Comparison of ENCODE assay signal across 10 mouse cellular contexts in genomic region chr9:114418187-114418586, GRCm38 (mm10). TPM values are rescaled to one million over a fixed set of nuclear protein-coding genes. Genes with fewer than 3 reads are reported as not detected.
DNase-seq lines count a peak whose midpoint lies in the region; ATAC-seq and TF ChIP-seq lines count a peak whose summit lies in the region.
"Had no signal": no experiment of that assay in that cellular context is flagged by ENCODE, and none has a peak within 500 bp of the region (broad histone marks: within the 10 kb centered on the region; RNA-seq: fewer than 3 reads in every experiment).

No protein-coding gene starts in this region.

- no peak overlapping the region for H3K9ac ChIP-seq in heart, embryonic 12.5 days
- no peak overlapping the region for H3K9ac ChIP-seq in liver, postnatal 0 days (replicated peaks)
- H3K9ac ChIP-seq: embryonic facial prominence, embryonic 12.5 days; limb, embryonic 13.5 days had no signal

- no peak for ATAC-seq in heart, embryonic 12.5 days (ENCODE audit: insufficient number of reproducible peaks, low FRiP score)
- peak; percentile 21; the same call in 1 of the 2 replicates for ATAC-seq in liver, postnatal 0 days

- TF ChIP-seq EP300 in liver, postnatal 0 days (IDR thresholded peaks at IDR 0.05; ENCODE audit: low read depth), result no peak

- H3K4me3 ChIP-seq in heart, embryonic 12.5 days, result no peak overlapping the region
- H3K4me3 ChIP-seq in liver, postnatal 0 days (ENCODE audit: low read depth, low read length), result no peak overlapping the region
- H3K4me3 ChIP-seq: embryonic facial prominence, embryonic 12.5 days; limb, embryonic 13.5 days had no signal

- peak; percentile 57 for DNase-seq in heart, postnatal 4 days
- DNase-seq in 416B (ENCODE audit: low read depth) (peak; percentile 82), MEL-GATA-1-ER (ENCODE audit: extremely low read depth, low read depth) (peak; percentile 68)
- peak; percentile 69 for DNase-seq in embryo, embryonic 11 days
- DNase-seq in liver, postnatal 0 days, result peak; percentile 63
- peak; percentile 63 for DNase-seq in testis, postnatal 10 days (ENCODE audit: low spot score)
- DNase-seq in layer of hippocampus, adult 11-12 months (ENCODE audit: low spot score), result no peak

- no peak overlapping the region for H3K27ac ChIP-seq in heart, embryonic 12.5 days (ENCODE audit: poor library complexity, severe bottlenecking)
- H3K27ac ChIP-seq in liver, postnatal 0 days (ENCODE audit: low read depth), result no peak overlapping the region
- H3K27ac ChIP-seq: embryonic facial prominence, embryonic 12.5 days; limb, embryonic 13.5 days had no signal

- no peaks in the 10 kb centered on the region for H3K27me3 ChIP-seq in heart, embryonic 12.5 days (replicated peaks)
- no peaks in the 10 kb centered on the region for H3K27me3 ChIP-seq in liver, postnatal 0 days (ENCODE audit: insufficient read depth, low read length)
- H3K27me3 ChIP-seq: embryonic facial prominence, embryonic 12.5 days; limb, embryonic 13.5 days had no signal

- 0 out of 2 replicates have a peak, but pooled peaks cover 2% of the 10 kb centered on the region for H3K9me3 ChIP-seq in heart, embryonic 12.5 days (replicated peaks)
- no peaks in the 10 kb centered on the region for H3K9me3 ChIP-seq in liver, postnatal 0 days (ENCODE audit: low read length)
- H3K9me3 ChIP-seq: embryonic facial prominence, embryonic 12.5 days; limb, embryonic 13.5 days had no signal

- no peaks in the 10 kb centered on the region for H3K4me1 ChIP-seq in heart, embryonic 12.5 days (replicated peaks)
- H3K4me1 ChIP-seq in liver, postnatal 0 days (ENCODE audit: insufficient read depth), result peaks cover 3% of the 10 kb centered on the region; the same call in 1 of the 2 replicates
- H3K4me1 ChIP-seq: embryonic facial prominence, embryonic 12.5 days; limb, embryonic 13.5 days had no signal

- H3K4me2 ChIP-seq in heart, embryonic 12.5 days, result no peak overlapping the region
- no peak overlapping the region for H3K4me2 ChIP-seq in liver, postnatal 0 days (ENCODE audit: low read depth, low read length)
- H3K4me2 ChIP-seq: embryonic facial prominence, embryonic 12.5 days; limb, embryonic 13.5 days had no signal

- TF ChIP-seq CTCF in liver, postnatal 0 days (IDR thresholded peaks at IDR 0.05; ENCODE audit: low read depth), result peak; percentile 79

- H3K36me3 ChIP-seq in heart, embryonic 12.5 days, result peaks cover 33% of the 10 kb centered on the region
- H3K36me3 ChIP-seq in liver, postnatal 0 days (replicated peaks; ENCODE audit: insufficient read depth, low read length), result 0 out of 2 replicates have a peak, but pooled peaks cover 3% of the 10 kb centered on the region

- WGBS in heart, embryonic 12.5 days, result 74% methylated on average over 6 of the region's 7 CpGs
- 90% methylated on average over 7 of the region's 7 CpGs for WGBS in liver, postnatal 0 days (ENCODE audit: insufficient replicate concordance)

RNA-seq across cellular contexts. Expression of gene Tmppe, which starts 17.3 kb away (rescaled TPM):
- total RNA-seq in heart, postnatal 4 days (2021), result 1 to 10 TPM; 5.8 to 6.6 TPM
- 11.4 and 11.9 TPM in 2 replicates for polyA plus RNA-seq in heart, embryonic 12.5 days (2016; fragmentation: Nextera tagmentation; extraction: Ambion mirVana)
- polyA plus RNA-seq in liver, postnatal 0 days (2015; fragmentation: Nextera tagmentation; extraction: Ambion mirVana), result 1.4 and 2.2 TPM in 2 replicates

RNA-seq across cellular contexts. Expression of gene Glb1, which starts 17.3 kb away (rescaled TPM):
- 10 to 100 TPM; 25.0 to 26.0 TPM for total RNA-seq in heart, postnatal 4 days (2021)
- polyA plus RNA-seq in heart, embryonic 12.5 days (2016; fragmentation: Nextera tagmentation; extraction: Ambion mirVana), result 46.2 and 47.3 TPM in 2 replicates
- 10.3 and 10.7 TPM in 2 replicates for polyA plus RNA-seq in liver, postnatal 0 days (2015; fragmentation: Nextera tagmentation; extraction: Ambion mirVana)

RNA-seq across cellular contexts. Expression of gene Crtap, which starts 27.7 kb away (rescaled TPM):
- total RNA-seq in heart, postnatal 4 days (2021), result 10 to 100 TPM; 69.7 to 79.2 TPM
- 144 and 150 TPM in 2 replicates for polyA plus RNA-seq in heart, embryonic 12.5 days (2016; fragmentation: Nextera tagmentation; extraction: Ambion mirVana)
- polyA plus RNA-seq in liver, postnatal 0 days (2015; fragmentation: Nextera tagmentation; extraction: Ambion mirVana), result 19.9 and 20.1 TPM in 2 replicates
